Mouse (Mus musculus): ENCODE results near the gene Gm4491. TPM values are rescaled to one million over a fixed set of nuclear protein-coding genes. Genes with fewer than 3 reads are reported as not detected.

The Gm4491 gene
- total RNA-seq, 2 experiments from 2014 or later: not detected

GRCm38 (mm10) chr14:57089107-57089506 lies 26.6 kb downstream of the Gm4491 start:
- DNase-seq: no peak

GRCm38 (mm10) chr14:57084180-57084668 lies 31.5 kb downstream of the Gm4491 start:
- intact Hi-C loops (cut with DNase I): no loop called here
- DNase-seq: peak in 1 of 2 experiments; percentile 7

More at GRCm38 (mm10) chr14:57089107-57089506, 26.6 kb downstream of the Gm4491 start:
- intact Hi-C loops (cut with DNase I): no loop called here

GRCm38 (mm10) chr14:57082863-57083262 lies 32.8 kb downstream of the Gm4491 start:
- DNase-seq: no peak
- intact Hi-C loops (cut with DNase I): no loop called here

- no peak for DNase-seq
- intact Hi-C loops (cut with DNase I): no loop called here
Observed at GRCm38 (mm10) chr14:57075537-57075936, 40.1 kb downstream of the Gm4491 start.

DNA sequence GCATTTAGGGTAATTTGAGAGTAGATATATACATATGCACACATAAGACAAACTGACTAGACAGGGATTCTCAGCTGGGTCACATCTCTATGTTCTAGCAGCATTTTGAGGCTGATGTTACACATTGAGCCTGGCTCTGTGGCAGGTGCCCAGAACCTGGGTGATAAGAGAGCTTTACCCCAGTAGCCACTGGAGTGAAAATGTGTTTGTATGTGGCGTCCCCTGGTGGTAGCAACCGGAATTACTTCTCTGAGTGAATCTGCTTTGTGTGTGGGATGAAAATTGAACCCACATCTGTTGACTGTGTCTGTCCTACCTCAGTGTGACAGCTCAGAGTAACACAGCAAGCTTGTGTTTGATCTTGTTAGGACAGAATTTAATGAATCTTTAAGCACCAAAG lies 45.8 kb downstream of the Gm4491 start:
- peak; percentile 38 to 64 for DNase-seq
- intact Hi-C loops (cut with DNase I): loop anchor here (10.0 kb wide), 1 partner anchor 695 kb away; no protein-coding TSS in a partner anchor

GRCm38 (mm10) chr14:57066053-57066452 lies 49.6 kb downstream of the Gm4491 start:
- DNase-seq: no peak
- intact Hi-C loops (cut with DNase I): loop anchor here (10.0 kb wide), 1 partner anchor 691 kb away; no protein-coding TSS in a partner anchor

Other genes with a start within 250 kb of the Gm4491 start
- gene Zmym2, start 229.2 kb downstream of the Gm4491 start, total RNA-seq (2021): 10 to 100 TPM; 44.0 to 57.3 TPM
- gene Gja3, start 57.8 kb downstream of the Gm4491 start, total RNA-seq (2021): 10 to 100 TPM; 25.4 to 27.5 TPM
- under 1 TPM; 0.10 TPM for gene Gjb2, start 11.2 kb downstream of the Gm4491 start, total RNA-seq (2021)
- not detected for gene Gjb6, start 17.7 kb upstream of the Gm4491 start, total RNA-seq (2021)

All from heart, postnatal 10 days (tissue).